Mouse (Mus musculus) thymus, adult 2 months (tissue): ENCODE data around the gene Cox7a2l.

ENCODE experiments used
- CTCF ChIP-seq: fragments of 200-500 bp; IDR thresholded peaks from 2 replicates; pipeline ENCODE4 v1.5.1; 2012; ENCODE audit warnings: mild to moderate bottlenecking, control low read depth, low read length, moderate library complexity, borderline replicate concordance; ENCODE audit not compliant: control insufficient read depth, poor library complexity, insufficient read depth; ENCODE audit errors: extremely low read depth
- POLR2A ChIP-seq: fragments of 200-500 bp; IDR thresholded peaks from 2 replicates; pipeline ENCODE4 v1.6.1; 2012; ENCODE audit warnings: mild to moderate bottlenecking, low read length, control low read depth, moderate library complexity; ENCODE audit not compliant: control insufficient read depth, poor library complexity, insufficient read depth; ENCODE audit errors: extremely low read depth

DNA sequence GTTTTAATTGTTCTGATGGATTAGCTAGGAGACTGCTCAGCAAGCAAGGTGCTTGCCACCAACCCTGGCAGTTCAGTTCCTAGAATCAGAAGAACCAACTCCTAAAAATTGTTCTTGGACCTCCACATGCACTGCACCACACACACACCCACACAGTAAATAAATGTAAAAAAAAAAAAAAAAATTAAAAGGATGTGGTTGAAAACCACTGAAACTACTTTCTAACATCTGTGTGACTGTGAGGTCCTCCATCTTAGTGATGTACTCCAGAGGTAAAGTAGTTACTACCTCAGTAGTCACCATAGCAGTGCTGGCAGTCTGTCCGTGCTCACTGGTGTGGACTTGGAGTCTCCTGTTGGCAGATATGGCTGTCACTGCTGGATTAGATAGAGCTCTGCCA is 59.9 kb downstream of the Cox7a2l start:
- no peak for TF ChIP-seq POLR2A
- no peak for TF ChIP-seq CTCF
